Comparison of ENCODE assay signal across 8 mouse cellular contexts in the genomic region with DNA sequence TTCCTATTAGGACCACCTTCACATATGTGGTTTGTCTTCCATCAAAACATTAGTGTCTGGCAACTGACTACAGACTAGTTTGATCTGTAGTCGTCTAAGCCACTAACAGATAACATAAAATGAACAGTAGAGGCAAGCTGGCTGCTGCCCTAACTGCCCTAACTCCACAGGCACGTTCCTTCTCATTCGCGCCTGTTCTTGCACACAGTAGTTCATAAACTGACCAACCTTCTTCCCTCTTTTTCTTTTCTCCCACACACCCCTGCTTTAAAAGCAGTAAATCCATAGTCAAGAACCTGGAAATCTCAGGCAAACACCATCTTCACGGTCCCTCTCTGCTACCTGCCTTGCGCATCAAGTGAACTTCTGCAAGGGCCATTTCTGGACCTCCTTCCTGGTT. TPM values are rescaled to one million over a fixed set of nuclear protein-coding genes. Genes with fewer than 3 reads are reported as not detected.
DNase-seq lines count a peak whose midpoint lies in the region; ATAC-seq and TF ChIP-seq lines count a peak whose summit lies in the region.

No protein-coding gene starts in this region.

- no peak for DNase-seq in heart, adult 2 months
- DNase-seq in thymus, adult 18-20 months = no peak
- DNase-seq in thymus, postnatal 10 days (ENCODE audit: low spot score in 2 of 2) = no peak
- DNase-seq in urinary bladder, adult 18-20 months (ENCODE audit: low spot score in 2 of 2) = no peak

- 52% methylated on average over 6 of the region's 6 CpGs for WGBS in heart, embryonic 15.5 days
- 68% methylated on average over 6 of the region's 6 CpGs for WGBS in heart, adult 2 months
- 48% methylated on average over 6 of the region's 6 CpGs for whole genome bisulfite sequencing in bone marrow, adult 2 months
- WGBS in hindbrain, embryonic 13.5 days = 47% methylated on average over 6 of the region's 6 CpGs
- WGBS in midbrain, embryonic 12.5 days = 53% methylated on average over 6 of the region's 6 CpGs

- H3K9me3 ChIP-seq in heart, embryonic 15.5 days (replicated peaks) = no peaks in the 10 kb centered on the region
- H3K9me3 ChIP-seq in hindbrain, embryonic 13.5 days = no peaks in the 10 kb centered on the region
- H3K9me3 ChIP-seq in midbrain, embryonic 12.5 days = no peaks in the 10 kb centered on the region

- H3K9ac ChIP-seq in heart, embryonic 15.5 days = peak overlapping the region; percentile 65; the same call in 1 of the 2 replicates
- H3K9ac ChIP-seq in heart, adult 2 months (ENCODE audit: low read depth, low read length) = no peak overlapping the region
- H3K9ac ChIP-seq in hindbrain, embryonic 13.5 days = peak overlapping the region; percentile 78
- H3K9ac ChIP-seq in midbrain, embryonic 12.5 days (replicated peaks) = peak overlapping the region; percentile 78; the same call in 1 of the 2 replicates

- peak overlapping the region; percentile 70 for H3K4me3 ChIP-seq in heart, embryonic 15.5 days
- no peak overlapping the region for H3K4me3 ChIP-seq in heart, adult 2 months
- H3K4me3 ChIP-seq in bone marrow, adult 2 months (replicated peaks; ENCODE audit: control insufficient read depth, low read depth, low read length) = peak overlapping the region; percentile 31
- H3K4me3 ChIP-seq in hindbrain, embryonic 13.5 days = peak overlapping the region; percentile 70
- peak overlapping the region; percentile 75 for H3K4me3 ChIP-seq in midbrain, embryonic 12.5 days

- TF ChIP-seq CTCF in heart, adult 2 months (IDR thresholded peaks at IDR 0.05) = no peak
- no peak for TF ChIP-seq CTCF in bone marrow, adult 2 months (IDR thresholded peaks at IDR 0.05; ENCODE audit: control insufficient read depth, insufficient read depth, low read length)

- intact Hi-C loops in heart, adult 2 months (cut with DNase I) = no loop called here

- no peaks in the 10 kb centered on the region; the same call in 1 of the 2 replicates for H3K27me3 ChIP-seq in heart, embryonic 15.5 days
- H3K27me3 ChIP-seq in heart, adult 2 months (ENCODE audit: control insufficient read depth, insufficient read depth, low read length) = 0 out of 2 replicates have a peak, but pooled peaks cover 3% of the 10 kb centered on the region
- H3K27me3 ChIP-seq in hindbrain, embryonic 13.5 days = 0 out of 2 replicates have a peak, but pooled peaks cover 10% of the 10 kb centered on the region
- no peaks in the 10 kb centered on the region for H3K27me3 ChIP-seq in midbrain, embryonic 12.5 days

- H3K4me1 ChIP-seq in heart, embryonic 15.5 days (replicated peaks) = peaks cover 9% of the 10 kb centered on the region; the same call in 1 of the 2 replicates
- peaks cover 3% of the 10 kb centered on the region for H3K4me1 ChIP-seq in heart, adult 2 months (ENCODE audit: control insufficient read depth, insufficient read depth, low read length)
- no peaks in the 10 kb centered on the region; the same call in 1 of the 2 replicates for H3K4me1 ChIP-seq in bone marrow, adult 2 months (ENCODE audit: control insufficient read depth, insufficient read depth, low read length)
- peaks cover 25% of the 10 kb centered on the region for H3K4me1 ChIP-seq in hindbrain, embryonic 13.5 days (replicated peaks)
- peaks cover 16% of the 10 kb centered on the region for H3K4me1 ChIP-seq in midbrain, embryonic 12.5 days

- no peaks in the 10 kb centered on the region for H3K36me3 ChIP-seq in heart, embryonic 15.5 days
- no peaks in the 10 kb centered on the region for H3K36me3 ChIP-seq in heart, adult 2 months (ENCODE audit: control insufficient read depth, insufficient read depth, low read length)
- no peaks in the 10 kb centered on the region for H3K36me3 ChIP-seq in hindbrain, embryonic 13.5 days
- no peaks in the 10 kb centered on the region for H3K36me3 ChIP-seq in midbrain, embryonic 12.5 days

- H3K79me2 ChIP-seq in heart, adult 2 months (replicated peaks; ENCODE audit: control insufficient read depth, insufficient read depth, low read length) = no peaks in the 10 kb centered on the region

- TF ChIP-seq POLR2A in heart, adult 2 months (IDR thresholded peaks at IDR 0.05; ENCODE audit: insufficient read depth, low read depth, low read length) = no peak
- TF ChIP-seq POLR2A in bone marrow, adult 2 months (IDR thresholded peaks at IDR 0.05; ENCODE audit: borderline replicate concordance, control insufficient read depth, low read depth, low read length) = no peak

- ATAC-seq in heart, embryonic 15.5 days (replicated peaks; ENCODE audit: insufficient number of reproducible peaks, insufficient read depth, low FRiP score, low read depth) = no peak
- ATAC-seq in hindbrain, embryonic 13.5 days (ENCODE audit: low FRiP score) = no peak
- ATAC-seq in midbrain, embryonic 12.5 days (ENCODE audit: low FRiP score, low read depth) = no peak

- H3K4me2 ChIP-seq in heart, embryonic 15.5 days = peak overlapping the region; percentile 91
- H3K4me2 ChIP-seq in hindbrain, embryonic 13.5 days = peak overlapping the region; percentile 91
- H3K4me2 ChIP-seq in midbrain, embryonic 12.5 days (replicated peaks) = peak overlapping the region; percentile 86

- TF ChIP-seq EP300 in heart, adult 2 months (IDR thresholded peaks at IDR 0.05; ENCODE audit: insufficient read depth, low read depth, low read length) = no peak

- no peak overlapping the region for H3K27ac ChIP-seq in heart, embryonic 15.5 days
- no peak overlapping the region for H3K27ac ChIP-seq in heart, adult 2 months
- no peak overlapping the region for H3K27ac ChIP-seq in bone marrow, adult 2 months (ENCODE audit: control insufficient read depth, insufficient read depth, low read depth, low read length, poor library complexity)
- no peak overlapping the region for H3K27ac ChIP-seq in hindbrain, embryonic 13.5 days
- no peak overlapping the region for H3K27ac ChIP-seq in midbrain, embryonic 12.5 days (replicated peaks)

RNA-seq across cellular contexts. Expression of gene Ninl, which starts 31.2 kb away (rescaled TPM):
- polyA plus RNA-seq in heart, embryonic 15.5 days (2015; fragmentation: Nextera tagmentation; extraction: Ambion mirVana) = 2.8 and 5.4 TPM in 2 replicates
- total RNA-seq in heart, adult 2 months (2021) = 1 to 10 TPM; 1.4 to 1.5 TPM
- 0.78 and 0.97 TPM in 2 replicates for polyA plus RNA-seq in heart, adult 2 months (2012; rRNA removed)
- 11.9 and 18.5 TPM in 2 replicates for polyA plus RNA-seq in bone marrow, adult 2 months (2011; ENCODE audit: insufficient read depth, insufficient read length, low replicate concordance, missing spikeins)
- polyA plus RNA-seq in hindbrain, embryonic 13.5 days (2015; fragmentation: Nextera tagmentation; extraction: Ambion mirVana) = 5.0 and 6.8 TPM in 2 replicates
- 14.5 and 16.0 TPM in 2 replicates for polyA plus RNA-seq in midbrain, embryonic 12.5 days (2016; fragmentation: Nextera tagmentation; extraction: Ambion mirVana)

RNA-seq across cellular contexts. Expression of gene Nanp, which starts 31.2 kb away (rescaled TPM):
- polyA plus RNA-seq in heart, embryonic 15.5 days (2015; fragmentation: Nextera tagmentation; extraction: Ambion mirVana) = 19.5 and 22.5 TPM in 2 replicates
- 1 to 10 TPM; 1.3 to 1.5 TPM for total RNA-seq in heart, adult 2 months (2021)
- 0.70 and 1.3 TPM in 2 replicates for polyA plus RNA-seq in heart, adult 2 months (2012; rRNA removed)
- polyA plus RNA-seq in bone marrow, adult 2 months (2011; ENCODE audit: insufficient read depth, insufficient read length, low replicate concordance, missing spikeins) = 16.3 and 22.6 TPM in 2 replicates
- polyA plus RNA-seq in hindbrain, embryonic 13.5 days (2015; fragmentation: Nextera tagmentation; extraction: Ambion mirVana) = 32.8 and 33.2 TPM in 2 replicates
- 38.6 and 40.8 TPM in 2 replicates for polyA plus RNA-seq in midbrain, embryonic 12.5 days (2016; fragmentation: Nextera tagmentation; extraction: Ambion mirVana)
